Mouse (Mus musculus): ENCODE data around the gene Apmap. TPM values are rescaled to one million over a fixed set of nuclear protein-coding genes. Genes with fewer than 3 reads are reported as not detected.

Apmap gene
- polyA plus RNA-seq, 1 experiment, result 83.3 TPM

- 1% methylated on average over 10 of the region's 10 CpGs for WGBS
- H3K4me3 ChIP-seq (replicated peaks; ENCODE audit: insufficient read depth, low read depth, low read length), result peak overlapping the region; percentile 82
- no peaks in the 10 kb centered on the region for H3K27me3 ChIP-seq (ENCODE audit: control insufficient read depth, insufficient read depth, low read length)
- peaks cover 3% of the 10 kb centered on the region; the same call in 1 of the 2 replicates for H3K4me1 ChIP-seq (ENCODE audit: control insufficient read depth, insufficient read depth, low read length)
- TF ChIP-seq CTCF (IDR thresholded peaks at IDR 0.05; ENCODE audit: borderline replicate concordance, insufficient read depth, low read depth, low read length) (peak; percentile 30; the same call in 1 of the 2 replicates), POLR2A (IDR thresholded peaks at IDR 0.05; ENCODE audit: borderline replicate concordance, insufficient read depth, low read length) (no peak)
- H3K27ac ChIP-seq (ENCODE audit: insufficient read depth, low read length), result peak overlapping the region; percentile 3; the same call in 1 of the 2 replicates
- peak; percentile 55 to 77 for DNase-seq
Observed at GRCm38 (mm10) chr2:150608872-150609560, 649 bp upstream of the Apmap start.

GRCm38 (mm10) chr2:150607086-150607485 is 1.3 kb downstream of the Apmap start:
- no peak for TF ChIP-seq CTCF (IDR thresholded peaks at IDR 0.05; ENCODE audit: borderline replicate concordance, insufficient read depth, low read depth, low read length)
- no peak for TF ChIP-seq POLR2A (IDR thresholded peaks at IDR 0.05; ENCODE audit: borderline replicate concordance, insufficient read depth, low read length)
- Histone ChIP-seq H3K27me3 (ENCODE audit: control insufficient read depth, insufficient read depth, low read length) (no peaks in the 10 kb centered on the region), H3K4me1 (ENCODE audit: control insufficient read depth, insufficient read depth, low read length) (peaks cover 3% of the 10 kb centered on the region; the same call in 1 of the 2 replicates), H3K27ac (ENCODE audit: insufficient read depth, low read length) (no peak overlapping the region), H3K4me3 (replicated peaks; ENCODE audit: insufficient read depth, low read depth, low read length) (peak overlapping the region; percentile 25)
- WGBS, result 58% methylated on average over 1 of the region's 1 CpGs
- no peak for DNase-seq

- Histone ChIP-seq H3K27ac (ENCODE audit: insufficient read depth, low read length) (no peak overlapping the region), H3K4me1 (ENCODE audit: control insufficient read depth, insufficient read depth, low read length) (peaks cover 3% of the 10 kb centered on the region; the same call in 1 of the 2 replicates), H3K4me3 (replicated peaks; ENCODE audit: insufficient read depth, low read depth, low read length) (no peak overlapping the region), H3K27me3 (ENCODE audit: control insufficient read depth, insufficient read depth, low read length) (no peaks in the 10 kb centered on the region)
- no peak for TF ChIP-seq POLR2A (IDR thresholded peaks at IDR 0.05; ENCODE audit: borderline replicate concordance, insufficient read depth, low read length)
- TF ChIP-seq CTCF (IDR thresholded peaks at IDR 0.05; ENCODE audit: borderline replicate concordance, insufficient read depth, low read depth, low read length), result no peak
- 88% methylated on average over 2 of the region's 2 CpGs for WGBS
- DNase-seq, result no peak
Observed at GRCm38 (mm10) chr2:150604802-150605201, 3.6 kb downstream of the Apmap start.

GRCm38 (mm10) chr2:150602166-150602565 is 6.2 kb downstream of the Apmap start:
- H3K27ac ChIP-seq (ENCODE audit: insufficient read depth, low read length), result no peak overlapping the region
- H3K4me1 ChIP-seq (ENCODE audit: control insufficient read depth, insufficient read depth, low read length), result peaks cover under 1% of the 10 kb centered on the region; the same call in 1 of the 2 replicates
- H3K4me3 ChIP-seq (replicated peaks; ENCODE audit: insufficient read depth, low read depth, low read length), result no peak overlapping the region
- TF ChIP-seq CTCF (IDR thresholded peaks at IDR 0.05; ENCODE audit: borderline replicate concordance, insufficient read depth, low read depth, low read length) (no peak), POLR2A (IDR thresholded peaks at IDR 0.05; ENCODE audit: borderline replicate concordance, insufficient read depth, low read length) (no peak)
- DNase-seq, result peak; percentile 16 to 45
- H3K27me3 ChIP-seq (ENCODE audit: control insufficient read depth, insufficient read depth, low read length), result no peaks in the 10 kb centered on the region
- WGBS, result 52% methylated on average over 2 of the region's 2 CpGs

GRCm38 (mm10) chr2:150600263-150600662 is 8.1 kb downstream of the Apmap start:
- DNase-seq, result no peak
- TF ChIP-seq POLR2A (IDR thresholded peaks at IDR 0.05; ENCODE audit: borderline replicate concordance, insufficient read depth, low read length), result no peak
- no peak for TF ChIP-seq CTCF (IDR thresholded peaks at IDR 0.05; ENCODE audit: borderline replicate concordance, insufficient read depth, low read depth, low read length)
- H3K4me1 ChIP-seq (ENCODE audit: control insufficient read depth, insufficient read depth, low read length), result no peaks in the 10 kb centered on the region
- whole genome bisulfite sequencing, result 96% methylated on average over 2 of the region's 2 CpGs
- no peak overlapping the region for H3K27ac ChIP-seq (ENCODE audit: insufficient read depth, low read length)
- H3K27me3 ChIP-seq (ENCODE audit: control insufficient read depth, insufficient read depth, low read length), result no peaks in the 10 kb centered on the region
- H3K4me3 ChIP-seq (replicated peaks; ENCODE audit: insufficient read depth, low read depth, low read length), result no peak overlapping the region

GRCm38 (mm10) chr2:150595411-150596190 is 12.8 kb downstream of the Apmap start:
- TF ChIP-seq POLR2A (IDR thresholded peaks at IDR 0.05; ENCODE audit: borderline replicate concordance, insufficient read depth, low read length) (no peak), CTCF (IDR thresholded peaks at IDR 0.05; ENCODE audit: borderline replicate concordance, insufficient read depth, low read depth, low read length) (no peak)
- Histone ChIP-seq H3K4me1 (ENCODE audit: control insufficient read depth, insufficient read depth, low read length) (no peaks in the 10 kb centered on the region), H3K4me3 (replicated peaks; ENCODE audit: insufficient read depth, low read depth, low read length) (no peak overlapping the region), H3K27me3 (ENCODE audit: control insufficient read depth, insufficient read depth, low read length) (no peaks in the 10 kb centered on the region), H3K27ac (ENCODE audit: insufficient read depth, low read length) (no peak overlapping the region)
- DNase-seq, result no peak
- 91% methylated on average over 3 of the region's 3 CpGs for WGBS

GRCm38 (mm10) chr2:150589076-150589475 is 19.3 kb downstream of the Apmap start:
- no peak for TF ChIP-seq CTCF (IDR thresholded peaks at IDR 0.05; ENCODE audit: borderline replicate concordance, insufficient read depth, low read depth, low read length)
- TF ChIP-seq POLR2A (IDR thresholded peaks at IDR 0.05; ENCODE audit: borderline replicate concordance, insufficient read depth, low read length), result no peak

More at GRCm38 (mm10) chr2:150589076-150589475, 19.3 kb downstream of the Apmap start:
- no peaks in the 10 kb centered on the region for H3K27me3 ChIP-seq (ENCODE audit: control insufficient read depth, insufficient read depth, low read length)
- WGBS, result 78% methylated on average over 11 of the region's 11 CpGs
- no peak overlapping the region for H3K4me3 ChIP-seq (replicated peaks; ENCODE audit: insufficient read depth, low read depth, low read length)
- no peak for DNase-seq
- H3K27ac ChIP-seq (ENCODE audit: insufficient read depth, low read length), result no peak overlapping the region
- no peaks in the 10 kb centered on the region for H3K4me1 ChIP-seq (ENCODE audit: control insufficient read depth, insufficient read depth, low read length)

Data from cerebellum, adult 2 months (tissue).